Mouse (Mus musculus) left cerebral cortex, adult 11 months (tissue): ENCODE results near the gene Gpsm2.
"Not testable (repeated sequence)": the region's sequence is repeated elsewhere in the genome, so short reads cannot be mapped to it uniquely, and the experiment has no call there.

Experiments
- DNase-seq: peaks from one replicate; pipeline ENCODE4 v3.0.0; 2022; ENCODE audit warnings: low spot score

The Gpsm2 gene

GRCm38 (mm10) chr3:108654566-108654965 lies 67.5 kb downstream of the Gpsm2 start:
- no peak for DNase-seq

DNA sequence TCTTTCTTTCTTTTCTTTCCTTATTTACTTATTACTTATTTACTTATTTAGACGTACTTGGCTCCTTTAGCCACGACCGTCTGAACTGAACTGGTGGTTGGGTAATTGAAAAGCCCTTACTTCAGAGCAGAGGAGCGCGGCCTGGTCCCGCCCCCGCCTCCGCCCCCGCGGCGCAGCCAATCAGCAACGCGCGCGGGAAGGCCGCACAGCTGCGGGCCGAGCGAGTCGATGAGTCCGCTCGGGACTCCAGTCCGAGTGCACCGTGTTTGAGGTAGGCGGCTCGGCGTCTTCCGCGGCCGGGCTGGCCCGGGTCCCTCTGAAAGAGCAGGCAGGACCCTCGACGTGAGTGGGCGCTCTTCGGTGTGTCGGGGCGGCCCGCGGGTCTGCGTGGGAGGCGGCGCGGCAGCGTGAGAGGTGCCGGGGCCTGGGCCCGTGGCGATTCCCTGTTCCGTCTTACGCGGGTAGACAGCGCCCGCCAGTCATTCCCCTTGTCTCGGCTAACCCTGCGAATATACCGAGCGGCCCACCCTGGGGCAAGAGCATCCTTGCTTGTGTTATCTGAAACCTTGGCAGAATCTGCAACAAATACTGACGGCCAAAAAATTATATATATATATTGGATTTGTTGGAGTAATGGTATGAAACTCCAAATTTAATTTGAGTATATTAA lies 68.3 kb downstream of the Gpsm2 start, which contains the start of gene Clcc1:
Clcc1 (plus strand) TSS at position 204 of the 670 bp plus-strand sequence.
- DNase-seq, result peak; percentile 91

GRCm38 (mm10) chr3:108652866-108653642 lies 69.1 kb downstream of the Gpsm2 start:
- no peak for DNase-seq

- DNase-seq, result not testable (repeated sequence)
Observed at GRCm38 (mm10) chr3:108647681-108648080, 74.4 kb downstream of the Gpsm2 start.

- DNase-seq, result peak; percentile 8
Observed at GRCm38 (mm10) chr3:108646036-108646435, 76.1 kb downstream of the Gpsm2 start.

GRCm38 (mm10) chr3:108644856-108645255 lies 77.3 kb downstream of the Gpsm2 start:
- no peak for DNase-seq

GRCm38 (mm10) chr3:108640998-108641397 lies 81.1 kb downstream of the Gpsm2 start:
- DNase-seq, result no peak

DNA sequence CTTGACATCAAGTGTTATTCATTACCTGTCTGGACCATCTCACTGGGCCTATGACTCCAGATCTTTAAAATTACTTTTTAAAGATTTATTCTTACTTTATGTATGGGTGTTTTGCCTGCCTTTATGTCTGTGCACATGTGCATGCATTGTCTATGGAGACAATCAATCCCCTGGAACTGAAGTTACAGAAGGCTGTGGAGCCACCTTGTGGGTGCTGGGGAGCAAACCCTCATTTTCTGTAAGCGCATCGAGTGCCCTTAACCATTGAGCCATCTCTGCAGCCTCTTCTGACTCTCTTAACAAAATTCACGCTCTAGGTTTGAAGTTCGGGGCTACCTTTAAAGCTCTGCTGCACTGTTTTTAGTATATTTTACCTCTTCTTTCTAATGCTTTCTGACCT lies 82.7 kb downstream of the Gpsm2 start:
- DNase-seq, result no peak

- no peak for DNase-seq
Observed at GRCm38 (mm10) chr3:108634761-108635160, 87.3 kb downstream of the Gpsm2 start.
